Mouse (Mus musculus) kidney, adult 2 months (tissue): ENCODE data around the gene Drd3.

Experiments
- CTCF ChIP-seq: fragments of 200-500 bp; conservative IDR thresholded peaks from 2 replicates; pipeline ENCODE4 v1.5.1; 2011; ENCODE audit warnings: low read depth, mild to moderate bottlenecking, control low read depth, low read length, moderate library complexity, mixed read lengths; ENCODE audit not compliant: insufficient read depth, insufficient read length
- POLR2A ChIP-seq: fragments of 200-500 bp; IDR thresholded peaks from one replicate; pipeline ENCODE4 v1.6.1; 2011; ENCODE audit warnings: low read depth, low read length, control low read depth

DNA sequence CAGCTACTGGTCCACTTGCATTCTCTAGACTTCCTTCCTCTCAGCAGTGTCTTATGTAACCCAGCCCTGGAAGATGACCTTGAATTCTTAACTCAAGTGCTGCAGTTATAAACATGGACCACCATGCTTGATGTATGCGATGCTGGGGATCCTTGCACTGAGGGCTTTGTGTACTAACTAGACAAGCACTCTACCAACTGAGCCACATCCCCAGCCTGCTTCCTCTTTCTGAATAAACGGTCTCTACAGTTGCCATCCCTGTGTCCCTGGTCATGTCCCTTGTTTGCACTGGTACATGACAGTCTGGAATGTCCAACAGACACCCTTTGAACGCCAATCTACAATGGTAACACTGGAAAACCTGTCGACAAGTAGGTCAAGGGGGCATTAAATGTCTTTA lies 23.5 kb upstream of the Drd3 start:
- no peak for TF ChIP-seq CTCF
- TF ChIP-seq POLR2A, result no peak
